16 mouse cellular contexts compared by ENCODE assay signal in the genomic region with DNA sequence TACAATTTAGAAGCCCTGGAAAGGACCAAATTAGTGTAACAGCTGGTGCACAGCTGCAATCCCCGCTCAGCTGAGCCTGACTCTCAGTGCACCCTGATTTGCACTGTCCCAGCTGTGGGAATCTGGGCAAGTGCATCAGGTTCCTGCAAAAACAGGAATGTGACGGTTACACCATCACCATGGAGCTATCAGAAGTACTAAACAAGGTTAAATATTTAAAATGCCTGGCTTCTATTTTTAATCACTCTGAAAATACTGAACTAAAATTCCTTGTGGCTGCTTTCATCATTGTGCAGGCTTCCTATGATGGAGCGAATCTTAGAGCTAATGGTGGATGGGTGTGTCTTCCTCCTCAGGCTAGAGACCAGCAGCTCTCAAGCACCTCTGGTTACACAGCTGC. TPM values are rescaled to one million over a fixed set of nuclear protein-coding genes. Genes with fewer than 3 reads are reported as not detected.
DNase-seq lines count a peak whose midpoint lies in the region; ATAC-seq and TF ChIP-seq lines count a peak whose summit lies in the region.
"Had no signal": no experiment of that assay in that cellular context is flagged by ENCODE, and none has a peak within 500 bp of the region (broad histone marks: within the 10 kb centered on the region; RNA-seq: fewer than 3 reads in every experiment).

No protein-coding gene starts in this region.

- intact Hi-C loops in heart, postnatal 25 days (cut with DNase I): no loop called here

- H3K36me3 ChIP-seq in kidney, embryonic 16.5 days (ENCODE audit: insufficient read depth, low read length): no peaks in the 10 kb centered on the region
- H3K36me3 ChIP-seq in myocyte (ENCODE audit: control insufficient read depth, insufficient read depth): no peaks in the 10 kb centered on the region
- no peaks in the 10 kb centered on the region for H3K36me3 ChIP-seq in forebrain, embryonic 10.5 days (replicated peaks)
- H3K36me3 ChIP-seq: embryonic facial prominence, embryonic 13.5 days; liver, embryonic 12.5 days had no signal

- no peaks in the 10 kb centered on the region for H3K27me3 ChIP-seq in kidney, embryonic 16.5 days (ENCODE audit: insufficient read depth, low read length)
- no peaks in the 10 kb centered on the region for H3K27me3 ChIP-seq in myocyte (ENCODE audit: control insufficient read depth, insufficient read depth, insufficient read length)
- H3K27me3 ChIP-seq in forebrain, embryonic 10.5 days (ENCODE audit: poor library complexity, severe bottlenecking): no peaks in the 10 kb centered on the region
- H3K27me3 ChIP-seq: embryonic facial prominence, embryonic 13.5 days; liver, embryonic 12.5 days; megakaryocyte, embryonic 14.5 days had no signal

- H3K9me3 ChIP-seq in kidney, embryonic 16.5 days (ENCODE audit: low read length): no peaks in the 10 kb centered on the region
- H3K9me3 ChIP-seq in forebrain, embryonic 10.5 days: no peaks in the 10 kb centered on the region
- H3K9me3 ChIP-seq: embryonic facial prominence, embryonic 13.5 days; liver, embryonic 12.5 days; megakaryocyte, embryonic 14.5 days had no signal

- peaks cover 36% of the 10 kb centered on the region for H3K4me1 ChIP-seq in kidney, embryonic 16.5 days (ENCODE audit: insufficient read depth, low read length)
- peaks cover 59% of the 10 kb centered on the region for H3K4me1 ChIP-seq in forebrain, embryonic 10.5 days

- TF ChIP-seq POLR2A in myocyte (IDR thresholded peaks at IDR 0.05; ENCODE audit: insufficient read length, low read depth): no peak

- H3K9ac ChIP-seq in kidney, embryonic 16.5 days (replicated peaks; ENCODE audit: low read length): no peak overlapping the region
- H3K9ac ChIP-seq: embryonic facial prominence, embryonic 13.5 days; hindbrain, embryonic 14.5 days; liver, embryonic 12.5 days had no signal

- H3K79me2 ChIP-seq in myocyte (ENCODE audit: control insufficient read depth, insufficient read depth): peaks cover 97% of the 10 kb centered on the region

- no peak overlapping the region for H3K27ac ChIP-seq in kidney, embryonic 16.5 days (ENCODE audit: low read length)
- H3K27ac ChIP-seq in forebrain, embryonic 10.5 days: no peak overlapping the region
- H3K27ac ChIP-seq: embryonic facial prominence, embryonic 13.5 days; hindbrain, embryonic 14.5 days; liver, embryonic 12.5 days had no signal

- H3K4me3 ChIP-seq in kidney, embryonic 16.5 days (ENCODE audit: low read length): no peak overlapping the region
- no peak overlapping the region for H3K4me3 ChIP-seq in myocyte
- H3K4me3 ChIP-seq in forebrain, embryonic 10.5 days: no peak overlapping the region
- H3K4me3 ChIP-seq: embryonic facial prominence, embryonic 13.5 days; liver, embryonic 12.5 days; megakaryocyte, embryonic 14.5 days had no signal

- H3K4me2 ChIP-seq in kidney, embryonic 16.5 days (replicated peaks; ENCODE audit: low read depth, low read length): no peak overlapping the region
- H3K4me2 ChIP-seq in myocyte (ENCODE audit: low read depth): peak overlapping the region; percentile 8
- H3K4me2 ChIP-seq: embryonic facial prominence, embryonic 13.5 days; hindbrain, embryonic 14.5 days; liver, embryonic 12.5 days had no signal

- no peak overlapping the region for H3ac ChIP-seq in myocyte (ENCODE audit: control insufficient read depth, insufficient read length)

- ATAC-seq in kidney, embryonic 16.5 days (ENCODE audit: low FRiP score, low TSS enrichment): no peak
- ATAC-seq: forebrain, embryonic 16.5 days; liver, embryonic 12.5 days had no signal

- DNase-seq in kidney, postnatal 10 days: peak; percentile 64
- peak; percentile 50 for DNase-seq in heart, adult 8-10 months (ENCODE audit: low spot score)
- DNase-seq in heart, postnatal 25 days (ENCODE audit: low spot score): peak; percentile 22
- DNase-seq in embryo, embryonic 10 days (ENCODE audit: low spot score): no peak
- no peak for DNase-seq in forebrain, embryonic 10.5 days (ENCODE audit: extremely low spot score, low spot score)
- DNase-seq in adrenal gland, adult (ENCODE audit: inconsistent age in 2 of 2, low spot score in 1 of 2): no peak
- DNase-seq: cerebellum, postnatal 10 days; kidney, adult 2 months; thymus, postnatal 14 days had no signal

- 69% methylated on average over 3 of the region's 3 CpGs for WGBS in kidney, embryonic 16.5 days
- WGBS in forebrain, embryonic 10.5 days: 92% methylated on average over 3 of the region's 3 CpGs

TF ChIP-seq in myocyte, 11 proteins besides CTCF, POLR2A, EP300 and RAD21:
- TF ChIP-seq E2F4 (IDR thresholded peaks at IDR 0.05; ENCODE audit: insufficient read depth) (no peak), REST (IDR thresholded peaks at IDR 0.05; ENCODE audit: insufficient read depth, insufficient read length) (no peak), MYOD1 (IDR thresholded peaks at IDR 0.05; ENCODE audit: control insufficient read depth in 1 of 3, insufficient read length in 2 of 3, low read depth in 2 of 3) (peak in 2 of 3 experiments; percentile 67 to 74), MYOG (IDR thresholded peaks at IDR 0.05; ENCODE audit: control insufficient read depth in 1 of 3, insufficient read depth in 1 of 3, insufficient read length in 2 of 3, low read depth in 2 of 3) (peak in 1 of 3 experiments; percentile 74), CEBPB (IDR thresholded peaks at IDR 0.05; ENCODE audit: insufficient read depth, poor library complexity, severe bottlenecking) (no peak), SRF (IDR thresholded peaks at IDR 0.05; ENCODE audit: control insufficient read depth, insufficient read length, low read depth) (no peak), TCF3 (IDR thresholded peaks at IDR 0.05; ENCODE audit: insufficient read length, low read depth) (no peak), POLR2AphosphoS2 (IDR thresholded peaks at IDR 0.05; ENCODE audit: insufficient read length, low read depth) (no peak), TCF12 (IDR thresholded peaks at IDR 0.05; ENCODE audit: insufficient read depth, poor library complexity, severe bottlenecking) (peak; percentile 30)

RNA-seq across cellular contexts. Expression of a gene that starts 29.3 kb away (rescaled TPM):
- 9.2 and 11.2 TPM in 2 replicates for polyA plus RNA-seq in kidney, embryonic 16.5 days (2015; fragmentation: Nextera tagmentation; extraction: Ambion mirVana)
- 10 to 100 TPM; 77.8 to 86.8 (median 81.9) TPM for total RNA-seq in heart, adult 8-10 months (2022)
- total RNA-seq in heart, postnatal 25 days (2021): 10 to 100 TPM; 70.6 to 77.9 TPM
- polyA plus RNA-seq in myocyte (2012; fragmentation: generic; extraction: Trizol): 18.0 TPM
- 24.3 and 27.9 TPM in 2 replicates for polyA plus RNA-seq in forebrain, embryonic 10.5 days (2016; fragmentation: Nextera tagmentation; extraction: Ambion mirVana)

Comparison
In these comparisons a context has a peak if more than half of its experiments do, and no peak if none do; other contexts are left out.
1. DNase-seq: peak in kidney, postnatal 10 days (single experiment), heart, adult 8-10 months (single experiment) and heart, postnatal 25 days (single experiment); none in embryo, embryonic 10 days (single experiment), forebrain, embryonic 10.5 days (single experiment) and adrenal gland, adult (0 of 2).